Mouse (Mus musculus): ENCODE measurements at regions not wholly inside any gene's neighbourhood (a gene's known extent, or its start where the extent isn't known, plus 50 kb on each side); places are given as distances from the start of the nearest gene placed in this dataset.
A peak's percentile ranks its signal among the peaks of the same experiment; 100 is the strongest.

GRCm38 (mm10) chr2:34043064-34043463 lies 155.3 kb upstream of the Mvb12b start:
- no peak for DNase-seq (ENCODE audit: extremely low spot score in 1 of 2, low spot score in 1 of 2)

DNA sequence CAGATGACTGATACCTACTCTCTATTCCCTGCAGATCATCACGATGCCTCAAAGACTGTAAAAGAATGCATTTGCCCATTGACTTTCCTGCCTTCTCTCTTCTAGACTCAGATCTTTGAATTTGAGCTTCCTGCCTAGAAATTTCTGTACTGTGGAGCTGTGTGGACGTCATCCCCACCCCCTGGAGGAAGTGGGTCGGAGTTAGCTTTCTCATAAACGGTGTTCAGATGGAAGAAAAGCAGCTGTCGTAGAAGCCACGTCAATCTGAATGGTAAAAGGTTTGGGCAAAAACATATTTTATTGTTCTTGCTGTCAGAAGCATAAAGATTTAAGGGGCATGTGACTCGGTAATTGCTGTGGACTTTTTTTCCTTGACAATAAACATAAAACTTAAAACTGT lies 154.6 kb upstream of the Mvb12b start:
- no peak for DNase-seq (ENCODE audit: extremely low spot score in 1 of 2, low spot score in 1 of 2)

DNA sequence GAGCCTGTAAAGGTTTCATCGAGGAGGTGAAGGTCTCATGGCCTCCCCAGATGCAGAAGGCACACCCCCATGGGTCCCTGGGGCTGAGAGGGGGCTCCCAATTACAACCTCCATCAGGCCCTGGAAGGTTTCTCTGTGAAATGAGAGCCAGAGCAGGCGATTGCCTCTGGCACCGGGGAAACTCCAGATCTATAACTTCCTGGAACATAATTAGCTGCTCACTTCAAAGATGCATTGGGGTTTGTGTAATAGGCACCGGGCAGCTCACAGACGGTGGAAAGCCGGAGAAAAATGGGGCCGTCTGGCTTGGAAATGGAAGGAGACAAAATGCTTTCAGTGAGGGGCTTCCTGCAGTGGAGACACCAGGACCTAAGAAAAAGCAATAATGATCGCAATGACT lies 151.2 kb upstream of the Mvb12b start:
- DNase-seq (ENCODE audit: extremely low spot score in 1 of 2, low spot score in 1 of 2): no peak

DNA sequence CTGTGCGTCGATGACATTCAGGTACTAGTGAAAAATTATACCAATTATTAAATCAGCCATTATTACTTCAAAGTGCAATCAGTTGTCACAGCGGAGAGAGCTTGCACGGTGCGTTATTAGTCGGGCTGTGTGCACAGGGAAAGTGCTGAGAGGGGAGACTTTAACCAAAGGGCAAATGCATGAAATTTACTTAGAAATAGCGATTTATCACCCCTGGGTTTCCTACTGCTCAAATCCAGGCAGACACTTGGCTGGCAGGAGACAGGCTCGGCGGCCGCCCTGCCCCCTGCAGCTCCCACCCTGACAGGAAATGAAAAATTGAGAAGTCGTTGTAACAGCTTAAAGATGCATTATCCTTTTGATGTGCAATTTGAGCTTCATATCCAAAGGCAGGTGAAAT lies 145.5 kb upstream of the Mvb12b start:
- DNase-seq (ENCODE audit: extremely low spot score in 1 of 2, low spot score in 1 of 2): no peak

GRCm38 (mm10) chr2:34031421-34031820 lies 143.7 kb upstream of the Mvb12b start:
- no peak for DNase-seq (ENCODE audit: extremely low spot score in 1 of 2, low spot score in 1 of 2)

DNA sequence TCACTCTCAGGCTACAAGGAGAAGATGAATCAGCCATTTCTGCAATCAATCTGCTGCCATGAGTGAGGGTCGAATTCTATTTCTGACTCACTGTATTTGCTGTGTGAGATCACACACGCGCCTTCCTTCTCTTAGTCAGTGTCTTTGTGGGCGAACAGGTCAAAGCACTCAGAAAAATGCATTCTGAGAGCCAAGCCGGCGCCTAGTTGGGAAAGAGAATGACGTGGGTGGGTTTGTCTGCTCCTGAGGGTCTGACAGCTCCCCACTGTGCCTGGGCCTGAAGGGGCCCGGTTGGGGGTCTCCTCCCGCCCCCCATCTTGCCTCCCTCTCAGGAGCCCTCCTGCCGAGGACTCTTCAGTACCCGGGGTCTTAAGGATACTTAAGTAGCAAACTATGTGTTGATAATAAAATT lies 143.3 kb upstream of the Mvb12b start:
- DNase-seq (ENCODE audit: extremely low spot score in 1 of 2, low spot score in 1 of 2): no peak

- peak; percentile 17 to 30 for DNase-seq (ENCODE audit: extremely low spot score in 1 of 2, low spot score in 1 of 2)
Measured at GRCm38 (mm10) chr2:34027445-34027844, 139.7 kb upstream of the Mvb12b start.

GRCm38 (mm10) chr2:34026566-34027360 lies 139.0 kb upstream of the Mvb12b start:
- DNase-seq (ENCODE audit: extremely low spot score in 1 of 2, low spot score in 1 of 2): no peak

GRCm38 (mm10) chr2:34025715-34026360 lies 138.1 kb upstream of the Mvb12b start:
- peak in 1 of 2 experiments; percentile 66 for DNase-seq (ENCODE audit: extremely low spot score in 1 of 2, low spot score in 1 of 2)

GRCm38 (mm10) chr2:34017142-34017453 lies 129.4 kb upstream of the Mvb12b start:
- DNase-seq (ENCODE audit: extremely low spot score in 1 of 2, low spot score in 1 of 2): no peak

GRCm38 (mm10) chr2:34016350-34017141 lies 128.8 kb upstream of the Mvb12b start:
- DNase-seq (ENCODE audit: extremely low spot score in 1 of 2, low spot score in 1 of 2): no peak

GRCm38 (mm10) chr2:34015640-34015995 lies 127.9 kb upstream of the Mvb12b start:
- no peak for DNase-seq (ENCODE audit: extremely low spot score in 1 of 2, low spot score in 1 of 2)

- DNase-seq (ENCODE audit: extremely low spot score in 1 of 2, low spot score in 1 of 2): no peak
Measured at GRCm38 (mm10) chr2:34014868-34015639, 127.3 kb upstream of the Mvb12b start.

- no peak for DNase-seq (ENCODE audit: extremely low spot score in 1 of 2, low spot score in 1 of 2)
Measured at GRCm38 (mm10) chr2:34010166-34010565, 122.4 kb upstream of the Mvb12b start.

DNA sequence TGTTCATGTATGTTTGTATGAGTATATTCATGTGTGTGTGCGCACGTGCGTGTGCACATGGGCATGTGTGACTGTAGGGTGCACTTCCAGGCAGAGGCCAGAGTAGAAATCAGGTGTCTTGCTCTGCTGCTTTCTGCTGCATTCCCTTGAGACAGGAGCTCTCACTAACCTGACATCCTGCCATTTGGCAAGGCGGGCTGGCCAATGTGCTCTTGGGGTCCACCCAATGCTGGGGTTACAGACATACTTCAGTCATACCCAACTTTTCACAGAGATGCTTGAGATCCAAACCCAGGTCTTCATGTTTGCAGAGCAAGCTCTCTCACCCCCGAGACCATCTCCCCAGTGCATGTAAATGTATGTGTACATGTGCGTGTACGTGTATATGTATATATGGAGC lies 120.2 kb upstream of the Mvb12b start:
- DNase-seq (ENCODE audit: extremely low spot score in 1 of 2, low spot score in 1 of 2): no peak

GRCm38 (mm10) chr2:33997106-33997505 lies 109.4 kb upstream of the Mvb12b start:
- no peak for DNase-seq (ENCODE audit: extremely low spot score in 1 of 2, low spot score in 1 of 2)

GRCm38 (mm10) chr2:33996331-33996730 lies 108.6 kb upstream of the Mvb12b start:
- DNase-seq (ENCODE audit: extremely low spot score in 1 of 2, low spot score in 1 of 2): no peak

- no peak for DNase-seq (ENCODE audit: extremely low spot score in 1 of 2, low spot score in 1 of 2)
Measured at GRCm38 (mm10) chr2:33991299-33991698, 103.6 kb upstream of the Mvb12b start.

- no peak for DNase-seq (ENCODE audit: extremely low spot score in 1 of 2, low spot score in 1 of 2)
Measured at GRCm38 (mm10) chr2:33990711-33991110, 103.0 kb upstream of the Mvb12b start.

GRCm38 (mm10) chr2:33989555-33990370 lies 102.0 kb upstream of the Mvb12b start:
- no peak for DNase-seq (ENCODE audit: extremely low spot score in 1 of 2, low spot score in 1 of 2)
